Mouse (Mus musculus) spleen, adult 2 months (tissue): ENCODE measurements around the gene Babam2. TPM values are rescaled to one million over a fixed set of nuclear protein-coding genes. Genes with fewer than 3 reads are reported as not detected.

Experiments
- DNase-seq, 2 experiments: peaks; one replicate each; pipeline versions ENCODE4 v3.0.0 to v3.0.0-alpha.2; 2012 to 2021; ENCODE audit warnings: low spot score in 2 of 2, low read depth in 1 of 2
- H3K27ac ChIP-seq: fragments of 200-500 bp; 2 replicates; pipeline ENCODE4 v1.5.1; 2012; ENCODE audit warnings: low read length, inconsistent platforms; ENCODE audit not compliant: insufficient read depth
- H3K27me3 ChIP-seq: fragments of 200-500 bp; 2 replicates; pipeline ENCODE4 v1.6.1; 2012; ENCODE audit warnings: mild to moderate bottlenecking, moderate library complexity, low read length, inconsistent platforms; ENCODE audit not compliant: control insufficient read depth, insufficient read depth
- H3K36me3 ChIP-seq: fragments of 200-500 bp; 2 replicates; pipeline ENCODE4 v1.6.1; 2012; ENCODE audit warnings: mild to moderate bottlenecking, low read length, inconsistent platforms; ENCODE audit not compliant: control insufficient read depth, insufficient read depth
- H3K4me1 ChIP-seq: fragments of 200-500 bp; 2 replicates; pipeline ENCODE4 v1.6.1; 2011; ENCODE audit warnings: inconsistent platforms; ENCODE audit not compliant: control insufficient read depth, insufficient read depth, insufficient read length
- H3K4me3 ChIP-seq: fragments of 200-500 bp; 2 replicates; pipeline ENCODE4 v1.5.1; 2011; ENCODE audit warnings: mild to moderate bottlenecking, inconsistent platforms; ENCODE audit not compliant: insufficient read depth, insufficient read length; ENCODE audit errors: extremely low read depth
- CTCF ChIP-seq: fragments of 200-500 bp; IDR thresholded peaks from 2 replicates; pipeline ENCODE4 v1.5.1; 2011; ENCODE audit warnings: mild to moderate bottlenecking, inconsistent platforms; ENCODE audit not compliant: insufficient read depth, insufficient read length, insufficient replicate concordance; ENCODE audit errors: extremely low read depth
- POLR2A ChIP-seq: fragments of 200-500 bp; IDR thresholded peaks from 2 replicates; pipeline ENCODE4 v1.6.1; 2011; ENCODE audit warnings: low read depth, low read length, inconsistent platforms
- WGBS: fragments of 180-500 bp; shearing (Covaris S2); methylation state at CpG from one replicate; pipeline ENCODE4 v1.1.7; 2018; 5-methylcytosine and 5-hydroxymethylcytosine counted together
- polyA plus RNA-seq: library from polyadenylated mRNA; depleted of rRNA; stranded (reverse); fragments of >200 nt; gene quantifications from 2 replicates; pipeline ENCODE4 v1.2.3, GENCODE M21; 2012

Babam2 gene
- polyA plus RNA-seq, 1 experiment: 12.2 TPM

- Histone ChIP-seq H3K4me1 (no peaks in the 10 kb centered on the region), H3K36me3 (peaks cover 2% of the 10 kb centered on the region; the same call in 1 of the 2 replicates), H3K27ac (no peak overlapping the region), H3K4me3 (no peak overlapping the region), H3K27me3 (no peaks in the 10 kb centered on the region)
- no peak for DNase-seq
- TF ChIP-seq CTCF (no peak), POLR2A (no peak)
- 54% methylated on average over 7 of the region's 7 CpGs for WGBS
Observed at GRCm38 (mm10) chr5:32080490-32081219, 383.2 kb downstream of the Babam2 start.

GRCm38 (mm10) chr5:32084401-32084804 lies 386.9 kb downstream of the Babam2 start:
- Histone ChIP-seq H3K4me1 (no peaks in the 10 kb centered on the region), H3K4me3 (no peak overlapping the region), H3K36me3 (peaks cover 2% of the 10 kb centered on the region; the same call in 1 of the 2 replicates), H3K27me3 (no peaks in the 10 kb centered on the region), H3K27ac (no peak overlapping the region)
- DNase-seq: no peak
- TF ChIP-seq CTCF: no peak
- TF ChIP-seq POLR2A: no peak
- 95% methylated on average over 10 of the region's 10 CpGs for WGBS

- Histone ChIP-seq H3K27me3 (no peaks in the 10 kb centered on the region), H3K4me3 (no peak overlapping the region), H3K4me1 (no peaks in the 10 kb centered on the region), H3K27ac (no peak overlapping the region), H3K36me3 (peaks cover 2% of the 10 kb centered on the region; the same call in 1 of the 2 replicates)
- no peak for DNase-seq
- TF ChIP-seq CTCF: no peak
- TF ChIP-seq POLR2A: no peak
- 47% methylated on average over 2 of the region's 2 CpGs for WGBS
Observed at GRCm38 (mm10) chr5:32085566-32085965, 388.1 kb downstream of the Babam2 start.

- H3K4me3 ChIP-seq: no peak overlapping the region
- peaks cover 2% of the 10 kb centered on the region; the same call in 1 of the 2 replicates for H3K36me3 ChIP-seq
- no peaks in the 10 kb centered on the region for H3K27me3 ChIP-seq
- H3K27ac ChIP-seq: no peak overlapping the region
- DNase-seq: no peak
- WGBS: 54% methylated on average over 2 of the region's 2 CpGs
- H3K4me1 ChIP-seq: no peaks in the 10 kb centered on the region
- TF ChIP-seq POLR2A (no peak), CTCF (no peak)
Observed at GRCm38 (mm10) chr5:32085971-32086370, 388.5 kb downstream of the Babam2 start.

- WGBS: 93% methylated on average over 6 of the region's 6 CpGs
- no peak overlapping the region for H3K4me3 ChIP-seq
- no peak for TF ChIP-seq POLR2A
- no peak for TF ChIP-seq CTCF
- DNase-seq: no peak
- H3K36me3 ChIP-seq: peaks cover 2% of the 10 kb centered on the region; the same call in 1 of the 2 replicates
- no peaks in the 10 kb centered on the region for H3K27me3 ChIP-seq
- H3K4me1 ChIP-seq: no peaks in the 10 kb centered on the region
- no peak overlapping the region for H3K27ac ChIP-seq
Observed at GRCm38 (mm10) chr5:32086526-32087090, 389.1 kb downstream of the Babam2 start.

- WGBS: 58% methylated on average over 5 of the region's 5 CpGs
- Histone ChIP-seq H3K4me1 (no peaks in the 10 kb centered on the region), H3K4me3 (no peak overlapping the region), H3K27me3 (no peaks in the 10 kb centered on the region), H3K27ac (no peak overlapping the region), H3K36me3 (peaks cover 2% of the 10 kb centered on the region; the same call in 1 of the 2 replicates)
- TF ChIP-seq POLR2A (no peak), CTCF (no peak)
- DNase-seq: no peak
Observed at GRCm38 (mm10) chr5:32089481-32089880, 392.0 kb downstream of the Babam2 start.

- Histone ChIP-seq H3K27ac (no peak overlapping the region), H3K27me3 (no peaks in the 10 kb centered on the region), H3K36me3 (no peaks in the 10 kb centered on the region), H3K4me3 (no peak overlapping the region), H3K4me1 (no peaks in the 10 kb centered on the region)
- no peak for TF ChIP-seq CTCF
- TF ChIP-seq POLR2A: no peak
- DNase-seq: no peak
Observed at GRCm38 (mm10) chr5:32092281-32092680, 394.8 kb downstream of the Babam2 start.
